Mouse (Mus musculus) limb, embryonic 13.5 days (tissue): ENCODE data around the gene Ccdc122. TPM values are rescaled to one million over a fixed set of nuclear protein-coding genes. Genes with fewer than 3 reads are reported as not detected.
A peak's percentile ranks its signal among the peaks of the same experiment; 100 is the strongest.
"Not testable (repeated sequence)": the region's sequence is repeated elsewhere in the genome, so short reads cannot be mapped to it uniquely, and the experiment has no call there.

Experiments
- ATAC-seq: fragments of 200-750 bp; cut with Nextera tagmentation; 2 replicates; pipeline ENCODE4 v1.8.0; 2017; ENCODE audit warnings: low read depth, moderate number of reproducible peaks, moderate TSS enrichment; ENCODE audit not compliant: low FRiP score
- H3K27ac ChIP-seq: fragments of 300-500 bp; sonication (generic); 2 replicates; pipeline ENCODE4 v1.5.1; 2015; ENCODE audit warnings: inconsistent platforms, mild to moderate bottlenecking, moderate library complexity
- H3K27me3 ChIP-seq: fragments of 300-500 bp; sonication (generic); 2 replicates; pipeline ENCODE4 v1.6.1; 2015; ENCODE audit warnings: mild to moderate bottlenecking, inconsistent platforms
- H3K36me3 ChIP-seq: fragments of 300-500 bp; sonication (generic); 2 replicates; pipeline ENCODE4 v1.6.1; 2015; ENCODE audit warnings: inconsistent platforms, mild to moderate bottlenecking, moderate library complexity
- H3K4me1 ChIP-seq: fragments of 300-500 bp; sonication (generic); 2 replicates; pipeline ENCODE4 v1.6.1; 2015; ENCODE audit warnings: inconsistent platforms
- H3K4me2 ChIP-seq: fragments of 300-500 bp; sonication (generic); replicated peaks from 2 replicates; pipeline ENCODE4 v1.6.1; 2015; ENCODE audit warnings: inconsistent platforms, mild to moderate bottlenecking, moderate library complexity
- H3K4me3 ChIP-seq: fragments of 300-500 bp; sonication (generic); 2 replicates; pipeline ENCODE4 v1.5.1; 2015; ENCODE audit warnings: moderate library complexity, mild to moderate bottlenecking, inconsistent platforms
- H3K9ac ChIP-seq: fragments of 300-500 bp; sonication (generic); 2 replicates; pipeline ENCODE4 v1.6.1; 2015; ENCODE audit warnings: mild to moderate bottlenecking, inconsistent platforms
- H3K9me3 ChIP-seq: fragments of 300-500 bp; sonication (generic); 2 replicates; pipeline ENCODE4 v1.6.1; 2016; ENCODE audit warnings: inconsistent platforms
- WGBS: fragments of 180-500 bp; shearing (Covaris S2); methylation state at CpG from one replicate; pipeline ENCODE4 v1.1.7; 2015; 5-methylcytosine and 5-hydroxymethylcytosine counted together
- polyA plus RNA-seq: library from polyadenylated mRNA; unstranded; fragments of >200 nt; fragmentation: Nextera tagmentation; extraction: Ambion mirVana; gene quantifications from 2 replicates; pipeline ENCODE4 v1.2.1, GENCODE M21; 2015

Gene Ccdc122
- 2.6 and 2.8 TPM in 2 replicates for polyA plus RNA-seq

DNA sequence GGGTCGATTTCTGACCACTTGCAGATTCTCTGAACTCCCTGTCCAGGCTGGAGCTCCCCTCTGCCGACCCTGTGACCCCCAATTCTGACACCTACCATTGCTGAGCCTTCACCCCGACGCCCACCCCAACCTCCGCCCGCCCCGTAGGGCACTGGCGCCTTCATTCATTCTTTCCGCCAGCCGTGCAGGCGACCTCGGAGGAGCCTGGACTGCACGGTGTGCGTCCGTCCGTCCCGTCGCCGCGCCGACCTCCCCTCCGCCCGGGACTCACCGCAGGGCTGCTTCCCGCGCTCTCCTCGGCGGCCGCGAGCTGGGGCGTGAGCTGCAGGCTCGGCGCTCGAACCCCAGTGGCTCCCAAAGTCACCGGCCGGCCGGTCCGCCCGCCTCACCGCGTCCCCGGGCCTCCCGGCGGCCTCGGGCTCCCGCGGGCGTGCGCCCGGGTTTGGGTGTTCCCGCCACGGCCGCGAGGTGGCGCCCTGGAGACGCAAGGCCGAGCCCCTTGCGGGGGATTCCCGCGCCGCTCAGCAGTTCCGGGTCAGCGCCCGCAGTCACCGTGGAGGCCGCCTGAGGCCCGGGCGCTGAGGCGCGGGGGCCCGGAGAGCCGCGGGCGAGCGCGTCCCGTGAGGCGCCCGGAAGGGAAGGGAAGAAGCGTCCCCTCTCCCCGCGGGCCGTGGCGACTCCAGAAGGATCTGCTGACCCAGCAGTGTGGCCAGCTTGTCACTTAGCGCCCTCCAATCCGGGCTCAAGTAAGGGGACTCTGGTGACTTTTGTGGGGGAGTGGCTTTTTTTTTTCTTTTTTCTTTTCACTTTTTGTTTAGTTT is at the start of gene Ccdc122, which contains the start of gene Lacc1:
Gene Ccdc122 (plus strand): TSS at position 547 of the 821 bp plus-strand sequence.
Gene Lacc1 (minus strand): TSS at position 679 of the 821 bp plus-strand sequence.
- peak; percentile 61 for ATAC-seq
- H3K27me3 ChIP-seq = no peaks in the 10 kb centered on the region
- under 1% methylated on average over 81 of the region's 86 CpGs for WGBS
- no peak within 1 kb of the TSS for H3K27ac ChIP-seq
- H3K4me3 ChIP-seq = peak within 1 kb of the TSS; percentile 66
- peak within 1 kb of the TSS; percentile 80 for H3K4me2 ChIP-seq
- no peaks in the 10 kb centered on the region for H3K36me3 ChIP-seq
- peak within 1 kb of the TSS; percentile 80 for H3K9ac ChIP-seq
- H3K9me3 ChIP-seq = no peaks in the 10 kb centered on the region
- H3K4me1 ChIP-seq = 0 out of 2 replicates have a peak, but pooled peaks cover 5% of the 10 kb centered on the region

DNA sequence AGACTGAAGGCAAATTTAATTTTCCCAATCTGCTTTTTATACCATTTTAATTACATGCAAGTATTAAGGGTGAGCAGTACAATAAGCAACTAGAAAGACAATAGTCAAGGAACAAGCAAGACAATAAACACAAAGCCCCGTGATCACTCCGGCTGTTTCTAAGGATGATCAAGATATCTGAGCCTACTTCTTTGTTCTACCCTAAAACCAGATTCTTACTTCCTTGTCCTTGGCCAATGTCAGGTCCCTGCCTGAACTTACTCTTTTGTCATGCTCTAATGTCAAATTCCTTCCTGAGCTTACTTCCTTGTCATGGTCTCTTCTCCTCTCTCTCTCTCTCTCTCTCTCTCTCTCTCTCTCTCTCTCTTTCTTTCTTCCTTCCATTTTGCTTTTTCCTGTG is 46.2 kb upstream of the Ccdc122 start:
- not testable (repeated sequence) for H3K27me3 ChIP-seq, ATAC-seq, H3K27ac ChIP-seq, H3K36me3 ChIP-seq, H3K4me2 ChIP-seq, H3K4me3 ChIP-seq, H3K4me1 ChIP-seq, H3K9ac ChIP-seq, H3K9me3 ChIP-seq
- WGBS = 95% methylated on average over 2 of the region's 2 CpGs

DNA sequence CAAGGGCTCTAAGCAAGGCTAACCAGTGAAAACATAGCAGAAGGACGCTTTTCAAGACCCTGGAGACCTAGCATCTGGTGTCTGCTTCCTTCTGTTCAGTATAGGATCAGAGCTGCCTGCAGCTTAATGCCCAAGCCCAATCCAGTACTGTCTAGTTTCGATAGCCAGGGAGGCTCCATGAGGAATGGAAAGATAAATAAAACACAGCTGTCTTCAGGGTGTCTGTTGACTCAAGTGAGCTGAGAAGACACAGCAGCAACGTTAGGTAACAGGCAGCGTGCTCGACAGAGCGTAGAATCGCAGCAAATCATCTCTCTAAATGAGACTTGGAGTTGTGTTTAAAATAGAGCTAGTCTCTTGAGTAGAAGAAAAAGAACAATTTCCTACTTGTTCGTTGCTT is 31.8 kb upstream of the Ccdc122 start:
- Histone ChIP-seq H3K9ac (no peak overlapping the region), H3K4me1 (peaks cover 3% of the 10 kb centered on the region; the same call in 1 of the 2 replicates), H3K9me3 (no peaks in the 10 kb centered on the region), H3K27ac (no peak overlapping the region; the same call in 1 of the 2 replicates), H3K4me3 (no peak overlapping the region), H3K36me3 (no peaks in the 10 kb centered on the region), H3K4me2 (no peak overlapping the region), H3K27me3 (no peaks in the 10 kb centered on the region)
- ATAC-seq = no peak
- 72% methylated on average over 8 of the region's 8 CpGs for WGBS

DNA sequence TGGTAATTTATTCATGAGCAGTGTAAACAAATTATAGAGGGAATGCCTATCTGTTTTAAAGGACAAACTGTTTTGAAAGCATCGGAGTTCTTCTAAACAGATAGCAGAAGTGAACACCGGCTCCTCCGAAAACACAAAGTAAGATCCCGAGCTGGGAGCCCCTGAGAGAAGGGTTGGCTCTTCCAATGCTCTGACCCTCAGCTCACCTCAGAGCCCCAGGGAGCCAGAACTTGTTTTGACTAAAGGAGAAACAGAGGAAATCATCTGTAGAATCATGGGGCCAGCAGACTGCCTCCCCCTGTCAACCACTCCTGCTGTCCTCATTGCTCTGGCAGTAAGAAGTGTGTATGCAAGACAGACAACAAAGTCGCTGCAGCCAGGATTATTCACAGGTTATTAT is 31.0 kb upstream of the Ccdc122 start:
- Histone ChIP-seq H3K4me2 (no peak overlapping the region), H3K4me1 (peaks cover 3% of the 10 kb centered on the region; the same call in 1 of the 2 replicates), H3K36me3 (no peaks in the 10 kb centered on the region), H3K4me3 (no peak overlapping the region), H3K27ac (no peak overlapping the region), H3K27me3 (no peaks in the 10 kb centered on the region), H3K9ac (no peak overlapping the region), H3K9me3 (no peaks in the 10 kb centered on the region)
- 76% methylated on average over 5 of the region's 5 CpGs for WGBS
- ATAC-seq = no peak

DNA sequence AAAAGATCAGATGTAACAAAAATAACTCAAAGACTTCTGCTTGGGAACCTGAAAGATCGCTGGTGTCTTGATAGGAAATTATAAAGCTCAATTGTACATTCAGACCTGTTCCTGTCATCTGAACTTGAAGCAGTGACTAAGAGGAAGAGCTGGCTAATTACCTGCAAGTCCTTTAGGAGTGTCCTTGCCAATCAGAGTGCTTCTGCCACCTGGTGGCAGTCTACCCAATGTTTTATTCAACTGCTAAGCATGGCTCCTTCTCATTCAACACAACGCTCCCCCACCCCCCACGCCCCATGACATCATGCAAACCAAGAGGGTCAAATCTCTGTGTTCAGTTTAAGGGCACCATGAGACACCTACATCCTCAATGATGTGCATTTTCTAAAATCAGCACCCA is 28.3 kb upstream of the Ccdc122 start:
- 15% methylated on average over 3 of the region's 3 CpGs for WGBS
- Histone ChIP-seq H3K27me3 (no peaks in the 10 kb centered on the region), H3K36me3 (no peaks in the 10 kb centered on the region), H3K4me2 (no peak overlapping the region), H3K4me1 (peaks cover 3% of the 10 kb centered on the region; the same call in 1 of the 2 replicates), H3K27ac (no peak overlapping the region), H3K4me3 (no peak overlapping the region), H3K9ac (no peak overlapping the region), H3K9me3 (no peaks in the 10 kb centered on the region)
- peak; percentile 36; the same call in 1 of the 2 replicates for ATAC-seq

DNA sequence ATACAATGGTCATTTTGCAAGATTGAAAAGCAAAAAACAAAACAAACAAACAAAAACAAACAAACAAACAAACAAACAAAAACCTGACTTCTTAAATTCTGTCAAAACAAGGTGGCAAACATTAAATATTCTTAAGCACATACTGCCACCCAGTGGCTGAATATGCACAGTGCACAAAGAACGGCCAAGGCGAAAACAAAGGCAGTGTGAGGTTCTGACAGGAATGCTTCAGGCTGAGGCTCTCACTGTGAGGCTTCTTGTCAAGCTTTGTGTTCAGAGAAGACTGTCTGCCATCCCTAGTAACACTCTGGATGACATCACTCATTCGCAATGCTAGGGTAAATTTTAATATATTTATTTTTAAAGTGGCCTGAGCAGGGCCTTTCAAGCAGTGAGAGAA is 24.8 kb upstream of the Ccdc122 start:
- no peak overlapping the region for H3K4me3 ChIP-seq
- ATAC-seq = no peak
- WGBS = 10% methylated on average over 3 of the region's 3 CpGs

DNA sequence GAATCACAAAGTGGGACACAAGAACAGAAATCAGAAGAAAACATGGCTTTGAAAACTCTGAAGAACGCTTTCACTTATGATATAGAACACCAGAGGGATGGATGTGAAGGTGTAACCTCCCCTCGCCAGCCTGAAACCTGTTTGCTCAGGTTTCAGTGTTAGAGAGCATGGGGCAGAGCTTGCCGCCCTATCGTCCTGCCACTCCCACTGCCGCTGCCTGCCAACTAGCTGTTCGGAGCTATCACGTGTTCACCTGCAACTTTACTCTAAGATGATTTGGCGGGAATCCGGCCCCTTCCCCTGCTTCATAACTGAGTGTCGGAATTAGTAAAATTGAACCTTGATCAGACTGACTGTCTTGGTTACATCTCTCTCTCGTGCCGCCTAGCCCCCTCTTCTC is 19.8 kb upstream of the Ccdc122 start:
- H3K9me3 ChIP-seq, H3K27ac ChIP-seq, H3K9ac ChIP-seq, H3K4me3 ChIP-seq, H3K4me1 ChIP-seq, H3K36me3 ChIP-seq, ATAC-seq, H3K27me3 ChIP-seq: not testable (repeated sequence)
- WGBS = 51% methylated on average over 12 of the region's 12 CpGs
- H3K4me2 ChIP-seq = peak overlapping the region; percentile 25; the same call in 1 of the 2 replicates

More for the DNA sequence above, 24.8 kb upstream of the Ccdc122 start:
- H3K27me3 ChIP-seq = no peaks in the 10 kb centered on the region
- no peaks in the 10 kb centered on the region for H3K4me1 ChIP-seq
- H3K27ac ChIP-seq = no peak overlapping the region
- H3K9ac ChIP-seq = no peak overlapping the region
- H3K4me2 ChIP-seq = no peak overlapping the region
- H3K36me3 ChIP-seq = no peaks in the 10 kb centered on the region
- no peaks in the 10 kb centered on the region for H3K9me3 ChIP-seq

DNA sequence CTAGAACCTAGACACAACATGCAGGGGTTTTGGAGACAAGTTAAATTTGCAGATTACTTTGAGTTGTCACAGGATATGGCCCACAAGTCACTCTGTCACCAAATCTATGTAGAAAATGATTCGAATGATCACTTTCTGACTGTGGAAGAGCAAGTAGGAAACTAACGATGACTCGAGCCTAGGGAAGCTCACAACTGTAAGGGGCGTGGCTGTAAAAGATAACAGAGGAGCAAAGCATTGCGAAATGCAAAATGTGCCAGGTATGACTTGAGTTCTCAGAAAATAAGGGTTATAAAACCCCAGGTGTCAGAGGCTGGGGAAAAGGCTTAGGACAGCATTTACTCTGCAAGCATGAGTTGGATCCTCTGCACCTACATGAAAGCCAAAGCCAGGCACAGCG is 19.4 kb upstream of the Ccdc122 start:
- ATAC-seq = no peak
- Histone ChIP-seq H3K4me2 (no peak overlapping the region), H3K9ac (no peak overlapping the region), H3K4me3 (no peak overlapping the region), H3K27ac (no peak overlapping the region), H3K27me3 (no peaks in the 10 kb centered on the region), H3K9me3 (no peaks in the 10 kb centered on the region), H3K4me1 (no peaks in the 10 kb centered on the region), H3K36me3 (no peaks in the 10 kb centered on the region)
- 79% methylated on average over 6 of the region's 6 CpGs for WGBS

DNA sequence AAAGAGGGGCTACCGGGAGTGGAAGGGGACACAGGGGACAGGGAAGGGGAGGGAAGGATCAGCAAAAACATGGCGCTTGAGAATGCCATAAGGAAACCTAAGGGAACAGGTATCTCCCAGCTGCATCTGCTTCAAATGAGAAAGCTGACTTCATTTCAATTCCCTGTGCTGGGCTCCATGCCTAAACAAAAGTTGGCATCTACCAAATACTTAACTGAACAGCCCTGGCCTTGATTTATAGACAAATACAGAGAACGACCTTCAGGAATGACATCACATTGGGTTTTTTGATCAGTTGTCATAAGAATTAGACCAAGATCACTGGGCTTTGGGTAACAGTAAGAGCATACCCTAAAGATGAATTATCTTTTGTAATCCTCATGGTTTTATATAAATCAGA is 12.1 kb upstream of the Ccdc122 start:
- no peaks in the 10 kb centered on the region for H3K36me3 ChIP-seq
- no peak overlapping the region for H3K4me2 ChIP-seq
- H3K9me3 ChIP-seq = no peaks in the 10 kb centered on the region
- H3K4me1 ChIP-seq = no peaks in the 10 kb centered on the region
- no peak overlapping the region for H3K27ac ChIP-seq
- no peaks in the 10 kb centered on the region for H3K27me3 ChIP-seq
- no peak overlapping the region for H3K4me3 ChIP-seq
- ATAC-seq = no peak
- 76% methylated on average over 3 of the region's 3 CpGs for WGBS
- no peak overlapping the region for H3K9ac ChIP-seq

DNA sequence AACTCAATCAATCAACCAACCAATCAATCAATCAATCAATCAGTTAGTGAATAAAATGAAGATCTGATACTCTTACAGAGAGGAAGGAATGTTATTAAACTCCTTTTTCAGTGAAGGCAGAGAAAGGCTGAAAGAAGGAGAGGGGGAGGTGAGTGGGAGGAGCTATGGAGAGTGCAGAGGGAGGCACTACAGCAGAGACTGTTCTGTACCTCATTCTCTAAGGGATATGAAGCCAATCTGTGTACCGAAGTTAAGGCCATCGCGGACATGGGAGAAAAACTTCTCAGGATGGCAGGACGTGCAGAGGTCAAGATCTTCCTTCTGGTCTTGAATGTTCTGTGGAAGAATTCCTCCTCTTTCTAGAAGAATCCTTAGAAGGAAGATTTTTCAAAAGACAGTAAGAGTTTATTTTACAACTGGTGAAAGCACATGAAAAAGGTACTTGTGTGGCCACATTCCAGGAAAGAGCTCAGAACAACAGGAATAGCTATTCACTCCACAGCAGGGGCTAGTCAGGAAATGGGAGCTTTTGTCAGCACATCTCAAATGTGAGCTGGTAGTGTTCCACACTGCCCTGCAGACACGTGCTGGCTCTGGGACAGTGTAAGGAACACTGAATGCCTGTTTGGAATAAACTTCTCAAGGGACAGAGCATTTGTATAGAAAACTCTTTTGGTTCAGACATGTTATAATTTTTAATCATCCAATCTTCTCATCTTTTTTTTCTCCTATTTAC is 7.1 kb upstream of the Ccdc122 start:
- Histone ChIP-seq H3K4me2 (no peak overlapping the region), H3K9me3 (no peaks in the 10 kb centered on the region), H3K9ac (no peak overlapping the region), H3K4me1 (0 out of 2 replicates have a peak, but pooled peaks cover 1% of the 10 kb centered on the region), H3K27me3 (no peaks in the 10 kb centered on the region), H3K36me3 (no peaks in the 10 kb centered on the region), H3K4me3 (no peak overlapping the region), H3K27ac (no peak overlapping the region; the same call in 1 of the 2 replicates)
- WGBS = 69% methylated on average over 5 of the region's 5 CpGs
- no peak for ATAC-seq

DNA sequence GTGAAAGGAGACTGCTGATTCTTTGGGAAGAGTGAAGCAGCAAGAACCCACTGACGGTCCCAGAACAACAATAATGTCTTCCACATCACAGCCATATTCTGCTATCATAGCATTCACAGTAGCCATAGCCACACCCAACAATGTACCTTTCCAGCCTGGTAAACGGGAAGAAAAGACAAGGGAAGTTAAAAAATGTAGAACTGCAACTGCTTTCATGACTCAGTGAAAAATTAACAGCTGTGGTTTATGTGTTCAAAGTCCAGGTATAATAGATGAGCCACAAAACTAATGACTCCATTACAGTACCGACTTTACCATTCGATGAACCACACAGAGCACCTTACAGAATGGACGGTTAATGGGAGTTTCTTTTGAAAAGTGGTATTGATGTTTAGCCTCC is 5.8 kb upstream of the Ccdc122 start:
- ATAC-seq = no peak
- H3K27me3 ChIP-seq = no peaks in the 10 kb centered on the region
- WGBS = 92% methylated on average over 5 of the region's 5 CpGs

DNA sequence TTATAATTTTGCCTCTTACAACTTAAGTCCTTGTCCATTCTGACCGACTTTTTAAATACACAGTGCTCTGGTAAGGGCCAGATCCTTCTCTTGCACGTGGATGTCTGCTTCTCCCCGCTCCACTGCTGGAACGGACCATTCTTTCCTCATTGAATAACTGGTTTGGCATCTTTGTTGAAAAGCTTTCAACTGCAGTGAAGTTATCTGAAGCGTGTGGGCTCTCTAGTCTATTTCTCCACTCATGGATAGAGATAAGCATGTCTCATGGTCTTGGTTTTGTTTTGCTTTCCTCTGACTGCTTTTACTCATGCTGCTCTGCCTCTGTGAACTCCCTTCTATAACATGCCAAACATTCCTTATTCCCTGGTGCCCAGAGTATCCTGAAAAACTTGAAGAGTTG is 4.1 kb upstream of the Ccdc122 start:
- Histone ChIP-seq H3K9ac (no peak overlapping the region), H3K4me2 (no peak overlapping the region), H3K27ac (no peak overlapping the region), H3K9me3 (no peaks in the 10 kb centered on the region), H3K4me3 (no peak overlapping the region), H3K36me3 (no peaks in the 10 kb centered on the region), H3K4me1 (0 out of 2 replicates have a peak, but pooled peaks cover 5% of the 10 kb centered on the region), H3K27me3 (no peaks in the 10 kb centered on the region)
- WGBS = 84% methylated on average over 5 of the region's 5 CpGs
- no peak for ATAC-seq

More for the DNA sequence above, 5.8 kb upstream of the Ccdc122 start:
- Histone ChIP-seq H3K4me3 (no peak overlapping the region), H3K9me3 (no peaks in the 10 kb centered on the region), H3K4me1 (0 out of 2 replicates have a peak, but pooled peaks cover 2% of the 10 kb centered on the region), H3K4me2 (no peak overlapping the region), H3K9ac (no peak overlapping the region), H3K27ac (no peak overlapping the region), H3K36me3 (no peaks in the 10 kb centered on the region)
